Mouse (Mus musculus) liver, embryonic 15.5 days (tissue): ENCODE measurements at regions not wholly inside any gene's neighbourhood (a gene's known extent, or its start where the extent isn't known, plus 50 kb on each side); places are given as distances from the start of the nearest gene placed in this dataset.
A peak's percentile ranks its signal among the peaks of the same experiment; 100 is the strongest.

Source experiments
- ATAC-seq: fragments of 200-750 bp; cut with Nextera tagmentation; 2 replicates; pipeline ENCODE4 v1.8.0; 2017; ENCODE audit warnings: moderate number of reproducible peaks, mild to moderate bottlenecking, moderate library complexity; ENCODE audit not compliant: insufficient read depth
- H3K27ac ChIP-seq: fragments of 300-500 bp; sonication (generic); replicated peaks from 2 replicates; pipeline ENCODE4 v1.5.1; 2015; ENCODE audit warnings: mild to moderate bottlenecking, inconsistent platforms
- H3K27me3 ChIP-seq: fragments of 300-500 bp; sonication (generic); 2 replicates; pipeline ENCODE4 v1.6.1; 2015; ENCODE audit warnings: mild to moderate bottlenecking, inconsistent platforms
- H3K36me3 ChIP-seq: fragments of 300-500 bp; sonication (generic); replicated peaks from 2 replicates; pipeline ENCODE4 v1.6.1; 2015; ENCODE audit warnings: moderate library complexity, mild to moderate bottlenecking, inconsistent platforms
- H3K4me1 ChIP-seq: fragments of 300-500 bp; sonication (generic); replicated peaks from 2 replicates; pipeline ENCODE4 v1.6.1; 2015; ENCODE audit warnings: inconsistent platforms
- H3K4me2 ChIP-seq: fragments of 300-500 bp; sonication (generic); 2 replicates; pipeline ENCODE4 v1.6.1; 2015; ENCODE audit warnings: moderate library complexity, mild to moderate bottlenecking, inconsistent platforms
- H3K4me3 ChIP-seq: fragments of 300-500 bp; sonication (generic); replicated peaks from 2 replicates; pipeline ENCODE4 v1.5.1; 2015; ENCODE audit warnings: mild to moderate bottlenecking, inconsistent platforms
- H3K9ac ChIP-seq: fragments of 300-500 bp; sonication (generic); 2 replicates; pipeline ENCODE4 v1.6.1; 2015; ENCODE audit warnings: moderate library complexity, mild to moderate bottlenecking, inconsistent platforms
- H3K9me3 ChIP-seq: fragments of 300-500 bp; sonication (generic); replicated peaks from 2 replicates; pipeline ENCODE4 v1.6.1; 2016; ENCODE audit warnings: inconsistent platforms
- WGBS: fragments of 180-500 bp; shearing (Covaris S2); methylation state at CpG from one replicate; pipeline ENCODE4 v1.1.7; 2015; ENCODE audit warnings: mixed read lengths; ENCODE audit not compliant: insufficient replicate concordance; 5-methylcytosine and 5-hydroxymethylcytosine counted together

GRCm38 (mm10) chr5:126735733-126736132, 505.9 kb upstream of the Tmem132c start:
- no peak for ATAC-seq
- Histone ChIP-seq H3K4me1 (no peaks in the 10 kb centered on the region), H3K27me3 (no peaks in the 10 kb centered on the region), H3K4me3 (no peak overlapping the region), H3K9ac (no peak overlapping the region), H3K36me3 (no peaks in the 10 kb centered on the region), H3K4me2 (no peak overlapping the region), H3K9me3 (no peaks in the 10 kb centered on the region), H3K27ac (no peak overlapping the region)

DNA sequence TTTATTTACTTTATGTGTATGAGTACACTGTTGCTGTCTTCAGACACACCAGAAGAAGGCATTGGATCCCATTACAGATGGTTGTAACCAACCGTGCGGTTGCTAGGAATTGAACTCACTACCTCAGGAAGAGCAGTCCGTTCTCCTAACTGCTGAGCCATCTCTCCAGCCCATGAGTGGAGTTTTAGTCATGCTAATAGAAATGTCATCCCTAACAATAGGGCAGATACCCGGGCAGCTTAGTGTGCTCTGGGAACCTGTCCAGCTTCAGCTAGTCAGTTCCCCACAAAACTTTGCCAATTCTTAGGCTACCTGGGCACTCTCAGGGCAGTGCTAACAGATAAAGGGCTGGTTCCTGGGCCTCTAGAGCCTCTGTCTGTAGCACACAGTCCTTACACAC, 503.9 kb upstream of the Tmem132c start:
- no peaks in the 10 kb centered on the region for H3K9me3 ChIP-seq
- WGBS: 64% methylated on average over 4 of the region's 4 CpGs

DNA sequence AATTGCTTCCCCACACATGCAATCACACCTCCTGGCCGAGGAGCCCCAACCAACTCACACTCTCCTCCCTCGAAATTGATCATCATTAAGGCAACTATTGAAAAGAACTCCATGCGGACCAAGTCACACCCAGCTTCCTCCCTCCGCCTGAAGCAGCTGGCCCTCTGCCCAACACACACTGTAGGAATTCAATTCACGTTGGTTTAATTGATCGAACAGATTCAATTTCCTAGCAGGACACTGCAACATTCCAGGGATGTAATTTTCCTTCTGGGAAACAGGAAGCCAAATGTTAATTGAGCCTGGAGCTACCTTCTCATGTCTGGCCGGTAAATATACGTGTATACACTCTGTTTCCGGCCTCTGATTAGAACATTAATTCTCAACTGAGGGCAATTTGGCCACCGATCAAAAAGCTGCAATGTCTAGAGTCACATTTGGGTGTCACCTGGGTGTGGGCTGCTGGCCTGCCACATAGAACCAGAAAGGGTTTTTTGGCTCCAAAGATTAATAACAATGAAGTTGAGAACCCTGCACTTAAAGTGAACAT, 500.7 kb upstream of the Tmem132c start:
- no peaks in the 10 kb centered on the region for H3K4me1 ChIP-seq
- H3K4me3 ChIP-seq: no peak overlapping the region
- H3K36me3 ChIP-seq: no peaks in the 10 kb centered on the region
- H3K4me2 ChIP-seq: no peak overlapping the region
- H3K9me3 ChIP-seq: no peaks in the 10 kb centered on the region
- ATAC-seq: no peak
- H3K9ac ChIP-seq: no peak overlapping the region
- WGBS: 56% methylated on average over 10 of the region's 10 CpGs
- no peak overlapping the region for H3K27ac ChIP-seq
- no peaks in the 10 kb centered on the region for H3K27me3 ChIP-seq

More for the DNA sequence above, 503.9 kb upstream of the Tmem132c start:
- H3K4me1 ChIP-seq: no peaks in the 10 kb centered on the region
- no peak for ATAC-seq
- no peak overlapping the region for H3K4me3 ChIP-seq
- no peak overlapping the region for H3K4me2 ChIP-seq
- H3K9ac ChIP-seq: no peak overlapping the region
- H3K36me3 ChIP-seq: no peaks in the 10 kb centered on the region
- H3K27me3 ChIP-seq: no peaks in the 10 kb centered on the region
- H3K27ac ChIP-seq: no peak overlapping the region

GRCm38 (mm10) chr5:126755107-126755506, 486.5 kb upstream of the Tmem132c start:
- no peaks in the 10 kb centered on the region for H3K9me3 ChIP-seq
- no peak overlapping the region for H3K27ac ChIP-seq
- ATAC-seq: no peak
- H3K4me2 ChIP-seq: no peak overlapping the region
- H3K27me3 ChIP-seq: no peaks in the 10 kb centered on the region
- no peak overlapping the region for H3K4me3 ChIP-seq
- H3K36me3 ChIP-seq: no peaks in the 10 kb centered on the region
- WGBS: 30% methylated on average over 1 of the region's 1 CpGs
- no peak overlapping the region for H3K9ac ChIP-seq
- H3K4me1 ChIP-seq: no peaks in the 10 kb centered on the region

DNA sequence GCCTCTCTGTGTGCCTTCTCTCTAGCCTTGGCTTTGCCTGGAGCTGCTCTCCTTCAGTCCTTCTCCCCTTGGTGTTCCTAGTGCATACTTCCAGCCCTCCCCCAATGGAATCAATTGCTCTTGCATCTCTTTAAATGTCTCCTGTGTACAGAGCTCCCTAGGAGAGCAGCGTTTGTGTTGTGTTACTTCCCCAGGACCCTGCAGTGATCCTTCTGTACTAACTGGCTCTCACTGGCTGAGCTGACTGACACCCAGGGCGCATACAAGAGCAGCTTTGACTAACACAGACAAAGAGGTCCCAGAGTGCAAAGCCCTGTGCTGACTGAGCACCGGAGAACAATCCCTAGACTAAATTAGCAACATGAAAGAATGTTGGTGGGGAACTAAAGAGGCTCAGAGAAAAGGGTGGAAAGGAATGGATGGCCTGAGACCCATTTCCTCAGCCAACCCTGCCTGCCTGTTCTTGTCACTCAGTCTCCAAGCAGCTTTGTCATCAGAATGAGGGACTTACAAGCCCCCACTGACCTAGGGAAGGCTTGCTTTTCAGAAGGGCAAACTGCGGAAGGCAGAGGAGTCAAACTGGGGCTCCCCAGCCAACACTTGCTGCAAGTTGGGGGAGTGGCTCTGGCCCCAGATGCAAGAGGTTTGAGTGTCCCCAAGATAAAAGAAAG, 476.4 kb upstream of the Tmem132c start:
- Histone ChIP-seq H3K4me3 (no peak overlapping the region), H3K27me3 (no peaks in the 10 kb centered on the region), H3K4me1 (no peaks in the 10 kb centered on the region), H3K27ac (no peak overlapping the region), H3K36me3 (no peaks in the 10 kb centered on the region), H3K9me3 (no peaks in the 10 kb centered on the region), H3K4me2 (no peak overlapping the region), H3K9ac (no peak overlapping the region)
- no peak for ATAC-seq
- WGBS: 11% methylated on average over 4 of the region's 4 CpGs

DNA sequence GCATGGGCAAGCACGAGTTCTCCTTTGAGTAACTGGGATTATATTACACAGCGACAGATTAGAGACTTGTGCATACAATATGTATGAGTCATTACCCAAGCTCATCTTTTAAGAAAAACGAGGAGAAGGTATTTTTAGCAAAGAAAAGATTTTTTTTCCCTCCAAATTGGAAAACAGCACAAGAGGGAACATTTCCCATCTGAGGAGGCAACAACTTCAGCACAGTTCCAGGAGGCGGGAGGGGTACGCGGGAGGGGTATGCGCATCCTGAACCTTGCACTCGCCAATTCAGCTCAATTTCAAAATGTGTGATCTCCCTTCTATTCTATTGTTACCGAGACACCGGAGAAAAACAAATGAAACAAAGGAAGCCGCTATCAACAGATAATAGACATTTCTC, 472.6 kb upstream of the Tmem132c start:
- Histone ChIP-seq H3K27me3 (no peaks in the 10 kb centered on the region), H3K4me3 (no peak overlapping the region), H3K27ac (no peak overlapping the region), H3K4me2 (no peak overlapping the region), H3K4me1 (no peaks in the 10 kb centered on the region), H3K36me3 (no peaks in the 10 kb centered on the region), H3K9ac (no peak overlapping the region), H3K9me3 (no peaks in the 10 kb centered on the region)
- 28% methylated on average over 11 of the region's 11 CpGs for WGBS
- ATAC-seq: no peak

- peak overlapping the region; percentile 25 for H3K4me2 ChIP-seq
Measured at GRCm38 (mm10) chr5:126787706-126788610, 453.6 kb upstream of the Tmem132c start.

DNA sequence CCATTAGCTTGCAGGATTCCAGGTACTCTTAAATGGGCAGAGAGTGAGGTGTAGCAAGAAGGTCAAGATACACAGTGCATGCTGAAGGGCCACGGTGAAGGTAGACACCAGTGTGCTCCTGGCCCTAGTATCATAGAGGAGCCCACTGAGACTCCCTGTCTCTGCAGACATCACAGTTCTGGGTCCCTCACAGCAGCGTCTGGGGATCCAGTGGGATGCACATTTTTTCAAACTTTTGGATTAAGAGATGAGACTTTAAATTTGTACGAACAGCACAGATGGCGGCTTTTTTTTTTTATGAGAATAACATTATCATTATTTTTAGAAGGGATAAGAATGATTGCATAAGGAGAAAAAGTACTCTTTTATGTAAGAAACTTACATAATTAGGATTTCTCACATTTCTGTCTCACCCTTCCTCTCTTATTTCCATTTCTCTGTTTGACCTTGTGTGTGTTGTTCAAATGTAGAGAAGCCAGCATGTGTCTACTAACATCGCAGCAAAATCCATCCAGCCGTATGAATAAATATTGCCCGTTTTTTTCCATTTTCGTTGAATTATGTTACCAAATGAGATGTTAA, 441.8 kb upstream of the Tmem132c start:
- H3K27me3 ChIP-seq: no peaks in the 10 kb centered on the region
- no peak overlapping the region for H3K27ac ChIP-seq
- H3K4me1 ChIP-seq: no peaks in the 10 kb centered on the region
- H3K36me3 ChIP-seq: no peaks in the 10 kb centered on the region
- 0 out of 2 replicates have a peak, but pooled peaks cover 2% of the 10 kb centered on the region for H3K9me3 ChIP-seq
- ATAC-seq: no peak
- no peak overlapping the region for H3K9ac ChIP-seq
- no peak overlapping the region for H3K4me2 ChIP-seq
- WGBS: 65% methylated on average over 8 of the region's 8 CpGs
- H3K4me3 ChIP-seq: no peak overlapping the region

More at GRCm38 (mm10) chr5:126787706-126788610, 453.6 kb upstream of the Tmem132c start:
- Histone ChIP-seq H3K9ac (no peak overlapping the region), H3K36me3 (no peaks in the 10 kb centered on the region), H3K9me3 (no peaks in the 10 kb centered on the region), H3K27ac (no peak overlapping the region), H3K4me3 (no peak overlapping the region), H3K4me1 (no peaks in the 10 kb centered on the region), H3K27me3 (no peaks in the 10 kb centered on the region)
- ATAC-seq: no peak
- 7% methylated on average over 29 of the region's 29 CpGs for WGBS

GRCm38 (mm10) chr5:126806656-126807055, 435.0 kb upstream of the Tmem132c start:
- Histone ChIP-seq H3K9ac (no peak overlapping the region), H3K4me1 (no peaks in the 10 kb centered on the region), H3K27ac (no peak overlapping the region), H3K36me3 (no peaks in the 10 kb centered on the region), H3K4me2 (no peak overlapping the region), H3K4me3 (no peak overlapping the region), H3K9me3 (no peaks in the 10 kb centered on the region), H3K27me3 (no peaks in the 10 kb centered on the region)
- ATAC-seq: no peak

GRCm38 (mm10) chr5:126816069-126816468, 425.5 kb upstream of the Tmem132c start:
- ATAC-seq: no peak
- H3K27ac ChIP-seq: no peak overlapping the region

GRCm38 (mm10) chr5:126835440-126835839, 406.2 kb upstream of the Tmem132c start:
- H3K4me2 ChIP-seq: no peak overlapping the region
- H3K27ac ChIP-seq: no peak overlapping the region
- WGBS: 70% methylated on average over 3 of the region's 3 CpGs
- H3K4me3 ChIP-seq: no peak overlapping the region
- H3K36me3 ChIP-seq: no peaks in the 10 kb centered on the region
- no peaks in the 10 kb centered on the region for H3K4me1 ChIP-seq
- no peak for ATAC-seq
- H3K27me3 ChIP-seq: no peaks in the 10 kb centered on the region
- H3K9ac ChIP-seq: no peak overlapping the region
- 0 out of 2 replicates have a peak, but pooled peaks cover 2% of the 10 kb centered on the region for H3K9me3 ChIP-seq

More at GRCm38 (mm10) chr5:126816069-126816468, 425.5 kb upstream of the Tmem132c start:
- Histone ChIP-seq H3K4me1 (no peaks in the 10 kb centered on the region), H3K4me3 (no peak overlapping the region), H3K9ac (no peak overlapping the region), H3K9me3 (no peaks in the 10 kb centered on the region; the same call in 1 of the 2 replicates), H3K36me3 (no peaks in the 10 kb centered on the region), H3K27me3 (no peaks in the 10 kb centered on the region), H3K4me2 (no peak overlapping the region)
